Mouse (Mus musculus) mouse embryonic stem cell (cell line): ENCODE results near the gene Sec13.

ENCODE experiments used
- in situ Hi-C, 2 experiments: fragments of 300-500 bp; cut with MboI; formaldehyde crosslinking; loops; 1 replicate in 1 of 2; 3 replicates in 1 of 2; pipeline ENCODE4 v1.14.3; 2019 to 2020; ENCODE audit warnings: low sequenced_read_pairs in 2 of 2, low pct_unique_long_range_greater_than_20kb in 1 of 2, mixed read lengths in 1 of 2; ENCODE audit not compliant: unreplicated experiment in 1 of 2

Gene Sec13

GRCm38 (mm10) chr6:113717541-113717940, 23.0 kb downstream of the Sec13 start:
- in situ Hi-C loops: loop anchor here in 1 of 2 experiments (25.0 kb wide), 1 partner anchor 580 kb away; no protein-coding TSS in a partner anchor

GRCm38 (mm10) chr6:113714797-113715196, 25.7 kb downstream of the Sec13 start:
- in situ Hi-C loops: loop anchor here in 1 of 2 experiments (25.0 kb wide), 1 partner anchor 577 kb away; no protein-coding TSS in a partner anchor

GRCm38 (mm10) chr6:113714276-113714675, 26.3 kb downstream of the Sec13 start:
- in situ Hi-C loops: loop anchor here in 1 of 2 experiments (25.0 kb wide), 1 partner anchor 577 kb away; no protein-coding TSS in a partner anchor

- in situ Hi-C loops: loop anchor here in 1 of 2 experiments (25.0 kb wide), 1 partner anchor 576 kb away; no protein-coding TSS in a partner anchor
These were observed 27.2 kb downstream of the Sec13 start for GRCm38 (mm10) chr6:113713389-113713788.

- in situ Hi-C loops: loop anchor here in 1 of 2 experiments (25.0 kb wide), 1 partner anchor 575 kb away; no protein-coding TSS in a partner anchor
These were observed 27.8 kb downstream of the Sec13 start for GRCm38 (mm10) chr6:113712718-113713117.

GRCm38 (mm10) chr6:113697222-113698205, 43.0 kb downstream of the Sec13 start:
- in situ Hi-C loops: no loop called here

- in situ Hi-C loops: no loop called here
These were observed 43.8 kb downstream of the Sec13 start, which contains the start of gene Tatdn2 for GRCm38 (mm10) chr6:113696582-113697221. Gene Tatdn2 (plus strand): TSS chr6:113697050.

GRCm38 (mm10) chr6:113695766-113696355, 44.7 kb downstream of the Sec13 start:
- in situ Hi-C loops: no loop called here

- in situ Hi-C loops: no loop called here
These were observed 45.3 kb downstream of the Sec13 start for GRCm38 (mm10) chr6:113695203-113695602.

GRCm38 (mm10) chr6:113693377-113693776, 47.2 kb downstream of the Sec13 start:
- in situ Hi-C loops: no loop called here

GRCm38 (mm10) chr6:113692661-113693133, 47.8 kb downstream of the Sec13 start:
- in situ Hi-C loops: no loop called here

- in situ Hi-C loops: no loop called here
These were observed 49.5 kb downstream of the Sec13 start for GRCm38 (mm10) chr6:113691084-113691462.

GRCm38 (mm10) chr6:113690400-113691083, 50.0 kb downstream of the Sec13 start:
- in situ Hi-C loops: no loop called here

- in situ Hi-C loops: no loop called here
These were observed 50.5 kb downstream of the Sec13 start for GRCm38 (mm10) chr6:113690008-113690399.

GRCm38 (mm10) chr6:113686551-113687125, 53.9 kb downstream of the Sec13 start:
- in situ Hi-C loops: no loop called here

- in situ Hi-C loops: no loop called here
These were observed 57.3 kb downstream of the Sec13 start for GRCm38 (mm10) chr6:113683081-113683825.

GRCm38 (mm10) chr6:113681271-113681670, 59.3 kb downstream of the Sec13 start:
- in situ Hi-C loops: no loop called here
